Mouse (Mus musculus) liver (tissue): ENCODE measurements around the gene Fat3.

Experiments used
- DNase-seq: peaks from one replicate; pipeline ENCODE4 v3.0.0-alpha.2; 2020; ENCODE audit warnings: mixed read lengths

The Fat3 gene

DNA sequence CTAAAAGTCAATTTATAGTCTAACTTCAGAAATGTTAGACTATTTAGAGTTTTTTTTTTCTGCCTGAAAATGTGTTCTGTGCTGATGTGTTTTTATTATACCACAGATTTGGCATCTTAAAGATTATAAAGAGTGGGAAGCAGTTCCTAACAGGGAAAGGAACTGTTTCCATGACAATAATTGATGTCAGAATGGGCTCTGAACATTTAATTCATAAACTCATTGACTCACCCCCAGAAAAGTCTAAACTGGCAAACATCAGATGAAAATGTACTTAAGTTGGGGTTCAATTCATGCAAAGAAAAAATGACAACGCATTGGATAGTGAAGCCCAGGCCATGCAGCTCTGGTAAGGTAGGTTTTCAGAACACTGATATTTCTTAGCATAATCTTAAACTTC, 193.3 kb downstream of the Fat3 start:
- no peak for DNase-seq

DNA sequence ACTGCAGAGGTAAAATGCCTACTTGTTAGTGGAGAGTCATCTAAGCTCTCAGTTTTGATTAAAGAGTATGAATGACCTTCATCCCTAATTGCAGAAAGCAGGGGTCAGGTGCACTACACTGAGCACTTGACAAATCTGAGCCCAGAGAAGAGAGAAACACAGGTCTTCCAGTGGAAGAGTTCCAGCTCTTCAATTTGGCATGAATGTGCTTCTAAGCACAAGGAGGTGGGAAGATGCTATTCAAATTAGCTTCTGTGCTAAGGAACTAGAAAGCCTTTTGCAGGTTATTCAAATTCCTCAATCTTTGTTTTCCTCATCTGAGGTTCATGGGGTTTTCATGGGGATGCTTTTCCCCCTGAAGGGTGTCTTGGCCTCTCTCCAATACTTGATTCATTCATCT, 194.9 kb downstream of the Fat3 start:
- DNase-seq: no peak

DNA sequence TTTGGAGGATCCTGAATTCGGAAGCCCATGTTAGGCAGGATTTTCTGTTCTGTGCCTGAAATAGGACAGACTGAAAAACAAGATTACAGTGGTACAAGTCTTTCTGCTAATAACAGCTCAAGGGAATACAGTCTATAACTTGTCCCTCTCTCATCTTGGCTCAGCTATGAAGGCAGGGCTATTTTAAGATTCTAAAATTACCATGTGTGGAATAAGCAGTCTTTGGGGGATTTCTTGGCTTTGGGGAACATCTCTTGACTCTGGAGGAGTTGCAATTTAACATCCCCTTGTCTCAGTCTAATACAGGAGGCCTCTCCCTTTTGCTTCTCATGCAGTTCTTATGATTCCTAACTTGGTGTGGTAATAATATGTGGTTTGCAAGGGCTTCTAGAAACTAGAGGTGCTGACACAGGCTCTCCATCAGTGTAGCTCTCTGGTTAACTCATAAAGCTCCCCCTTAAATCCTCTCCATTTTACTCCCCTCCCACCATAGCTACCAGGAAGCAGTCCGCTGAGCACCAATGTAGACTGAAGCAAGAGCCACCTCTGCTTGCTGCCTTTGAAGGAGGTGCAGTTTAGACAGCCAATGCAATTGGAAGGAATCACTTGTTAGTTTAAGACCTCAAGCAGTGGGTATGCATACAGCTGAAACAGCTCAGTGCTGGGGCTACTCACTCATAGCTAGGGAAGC, 195.5 kb downstream of the Fat3 start:
- no peak for DNase-seq

DNA sequence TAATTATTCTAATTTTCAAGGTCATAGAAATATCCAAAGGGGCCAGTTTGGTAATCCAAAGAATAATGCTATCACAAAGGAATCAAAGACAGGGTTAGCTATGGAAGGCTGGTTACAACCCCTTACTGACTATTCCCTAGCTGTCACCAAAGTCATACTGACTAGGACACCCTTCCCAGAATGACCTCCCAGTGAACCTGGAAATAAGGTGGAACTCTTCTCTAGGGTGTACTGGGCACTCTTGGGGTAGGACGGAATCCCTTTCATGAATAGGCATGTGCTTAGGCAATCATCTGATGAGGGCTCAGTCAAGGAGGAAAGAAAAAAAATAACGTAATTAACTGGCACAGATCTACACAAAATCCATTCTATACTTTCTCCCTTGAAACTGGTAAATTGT, 196.1 kb downstream of the Fat3 start:
- no peak for DNase-seq

DNA sequence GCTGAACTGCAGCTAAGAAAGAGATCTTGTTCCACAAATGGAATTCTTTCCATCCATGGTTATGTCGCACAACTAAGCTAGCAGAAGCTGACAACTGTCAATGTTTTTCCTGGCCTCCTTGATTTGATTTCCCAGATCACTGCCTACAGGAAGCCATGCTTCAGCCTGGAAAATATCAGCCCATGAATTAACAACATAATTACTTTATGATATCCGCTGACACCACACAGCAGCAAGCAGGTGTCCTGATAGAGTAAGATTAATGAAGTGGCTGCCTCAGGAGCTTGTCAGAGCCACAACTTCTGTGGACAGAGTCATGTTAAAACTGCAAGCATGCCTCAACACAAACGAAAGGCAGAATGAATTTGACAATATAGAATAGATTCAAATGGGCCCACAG, 198.6 kb downstream of the Fat3 start:
- DNase-seq: no peak

DNA sequence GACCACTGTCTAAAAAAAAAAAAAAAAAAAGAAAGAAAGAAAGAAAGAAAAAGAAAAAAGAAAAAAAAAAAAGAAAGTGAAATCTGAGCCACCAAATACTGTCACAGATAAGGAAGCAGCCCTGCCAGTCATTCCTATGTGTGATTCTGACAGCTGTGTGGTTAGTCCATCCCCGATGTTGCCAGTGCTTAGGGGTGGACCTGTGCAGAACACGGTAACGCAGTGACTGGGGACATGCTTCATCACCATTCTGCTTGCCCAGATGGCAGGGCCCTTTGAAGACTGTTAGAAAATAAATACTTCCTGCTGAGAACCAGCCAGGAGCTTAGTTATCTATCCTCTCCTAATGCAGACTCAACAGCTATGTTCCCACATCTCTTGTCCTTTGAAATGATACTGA, 203.2 kb downstream of the Fat3 start:
- no peak for DNase-seq

DNA sequence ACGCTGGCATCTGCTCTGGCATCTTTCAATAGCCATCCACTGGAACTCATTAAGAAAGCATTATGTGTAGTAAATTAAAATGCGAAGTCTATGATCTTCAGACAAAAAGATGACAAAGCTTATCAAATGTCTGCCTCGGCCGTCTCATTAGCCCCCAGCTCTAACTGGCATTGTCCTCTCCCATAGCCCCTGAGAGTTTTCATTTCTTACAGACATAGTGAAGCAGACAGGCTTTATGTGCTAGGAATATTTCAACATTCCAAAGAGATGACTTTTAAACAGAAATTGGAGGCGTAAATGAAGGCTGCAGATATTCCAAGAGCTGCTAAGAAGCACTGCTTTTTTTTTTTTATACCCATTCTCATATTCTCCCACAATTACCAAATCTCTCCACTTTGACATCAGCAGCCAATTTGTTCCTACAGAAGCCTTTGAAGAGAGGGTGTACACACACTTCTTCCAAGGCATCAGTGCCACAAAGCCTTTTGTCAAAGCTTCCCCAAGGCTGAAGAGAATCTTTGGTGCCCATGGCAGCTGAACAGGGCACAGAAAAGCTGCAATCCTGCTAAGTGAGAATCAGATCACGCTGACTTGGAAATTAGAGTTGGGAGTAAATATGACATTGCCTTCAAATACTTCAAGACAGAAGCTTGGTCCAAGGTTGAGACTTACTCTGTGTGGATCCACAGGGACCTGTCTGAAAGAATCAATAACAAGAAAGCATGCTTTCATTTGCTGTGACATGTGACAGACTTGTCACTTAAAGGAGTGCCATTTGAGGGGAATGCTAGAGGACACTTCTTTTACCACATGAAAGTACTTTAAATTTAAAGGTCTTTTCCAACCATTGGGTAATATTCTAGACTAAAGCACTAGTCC, 206.9 kb downstream of the Fat3 start:
- no peak for DNase-seq

DNA sequence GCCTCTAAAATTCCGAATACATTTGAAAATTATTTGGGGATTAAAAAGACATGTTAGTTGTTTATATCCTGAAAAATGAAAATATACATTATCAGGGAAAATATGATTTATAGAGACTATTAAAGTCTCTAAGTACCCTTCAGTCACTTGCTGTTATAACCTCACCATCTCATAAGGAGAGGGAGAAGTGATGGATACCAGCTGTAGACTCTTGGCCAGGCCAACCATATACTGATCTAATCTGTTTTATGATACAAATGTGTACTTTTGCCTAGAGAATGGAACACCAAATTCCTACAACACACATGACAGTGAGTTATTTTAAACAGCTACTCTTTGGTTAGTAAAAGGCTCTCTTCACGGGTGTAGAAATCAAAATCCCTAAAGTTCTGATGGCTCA, 208.6 kb downstream of the Fat3 start:
- DNase-seq: no peak

DNA sequence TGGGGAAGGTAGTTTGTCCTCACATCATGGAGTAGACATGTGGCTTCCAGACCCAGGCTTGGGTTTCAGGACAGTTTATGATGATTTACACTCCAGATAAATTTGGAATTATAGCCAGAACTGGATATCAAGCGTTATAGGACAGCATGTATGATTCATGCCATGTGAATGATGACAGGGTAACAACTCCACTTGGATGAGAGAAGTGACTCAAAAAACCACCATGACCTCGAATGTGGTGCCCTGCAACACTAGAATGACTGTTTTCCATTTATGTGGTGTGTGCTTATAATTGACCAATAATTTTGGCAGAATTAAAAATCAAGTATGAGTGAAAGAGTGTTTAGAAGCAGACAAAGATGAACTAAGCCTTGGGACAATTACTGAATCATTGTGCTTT, 210.2 kb downstream of the Fat3 start:
- DNase-seq: no peak

DNA sequence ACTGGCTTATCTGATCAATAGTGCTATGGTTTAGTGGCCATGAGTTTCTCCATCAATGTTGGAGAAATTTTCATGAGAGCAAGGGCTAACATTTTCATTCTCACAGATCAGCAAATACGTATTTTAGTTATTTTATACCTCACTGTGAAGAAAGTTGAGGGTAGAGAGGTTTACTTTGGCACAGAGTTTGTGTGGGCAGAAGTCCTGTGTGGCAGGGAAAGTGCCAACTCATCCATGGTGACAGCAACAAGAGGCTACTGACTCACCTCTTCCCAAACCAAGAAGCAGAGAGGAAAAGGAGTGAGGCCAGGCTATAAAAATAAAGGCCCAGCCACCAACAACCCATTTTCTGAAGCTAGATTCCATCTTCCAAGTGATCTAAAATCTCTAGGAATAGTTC, 218.1 kb downstream of the Fat3 start:
- DNase-seq: no peak

DNA sequence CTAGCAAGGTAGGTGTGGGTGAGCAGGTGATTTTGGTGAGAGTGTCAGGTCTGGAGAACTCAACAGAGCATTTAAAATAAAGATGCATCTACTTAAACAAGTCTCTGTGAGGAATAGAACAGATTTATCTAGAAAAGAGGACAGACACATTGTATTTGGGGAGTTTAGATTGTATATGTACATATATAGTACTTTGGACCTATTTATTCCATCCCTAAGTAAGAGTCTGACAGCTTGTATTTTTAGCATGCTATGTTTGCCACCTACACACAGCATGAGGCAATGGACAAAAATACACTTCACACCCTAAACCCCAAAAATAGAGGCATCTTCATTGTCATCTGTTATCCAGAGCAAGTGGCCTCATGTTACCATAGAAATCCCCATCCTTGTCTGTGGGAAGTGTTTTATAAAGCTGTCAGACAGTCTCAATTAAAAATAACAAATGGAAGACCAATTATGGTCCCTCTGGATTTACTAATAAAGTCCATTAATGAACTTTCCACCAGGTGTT, 218.7 kb downstream of the Fat3 start:
- no peak for DNase-seq

DNA sequence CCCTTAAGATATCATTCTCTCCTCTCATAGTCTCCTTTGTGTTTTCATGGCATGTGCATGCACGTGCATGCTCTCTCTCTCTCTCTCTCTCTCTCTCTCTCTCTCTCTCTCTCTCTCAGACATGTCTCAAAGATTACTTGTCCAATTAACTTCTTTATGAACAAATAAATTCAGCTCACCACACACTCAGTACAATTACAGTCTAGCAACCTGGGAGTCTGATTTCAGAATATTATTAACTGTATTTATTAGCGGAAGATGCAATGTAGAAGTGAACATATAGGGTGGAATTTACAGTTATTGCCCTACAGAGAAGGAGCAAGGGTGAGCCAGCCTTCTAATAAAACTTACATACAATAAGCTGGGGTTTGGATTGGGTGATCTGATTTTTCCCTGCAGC, 225.5 kb downstream of the Fat3 start:
- DNase-seq: no peak

DNA sequence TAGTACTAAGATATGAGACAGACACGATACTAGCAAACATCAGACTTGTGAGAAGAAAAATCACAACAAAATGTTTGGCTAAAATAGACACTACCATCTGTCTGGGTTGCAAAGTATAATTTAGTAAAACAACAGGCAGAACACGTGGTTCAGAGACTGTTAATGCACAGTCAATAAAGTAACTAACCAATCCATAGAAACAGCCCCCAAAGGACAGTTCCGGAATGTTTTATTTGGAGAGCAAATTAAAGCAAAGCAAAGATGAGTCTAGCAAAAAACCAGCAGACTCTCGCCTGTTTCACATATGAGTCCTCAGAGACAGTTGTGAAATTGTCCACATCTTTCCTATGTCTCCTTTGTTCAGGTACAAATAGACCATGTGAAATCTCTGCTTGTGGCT, 227.0 kb downstream of the Fat3 start:
- no peak for DNase-seq

DNA sequence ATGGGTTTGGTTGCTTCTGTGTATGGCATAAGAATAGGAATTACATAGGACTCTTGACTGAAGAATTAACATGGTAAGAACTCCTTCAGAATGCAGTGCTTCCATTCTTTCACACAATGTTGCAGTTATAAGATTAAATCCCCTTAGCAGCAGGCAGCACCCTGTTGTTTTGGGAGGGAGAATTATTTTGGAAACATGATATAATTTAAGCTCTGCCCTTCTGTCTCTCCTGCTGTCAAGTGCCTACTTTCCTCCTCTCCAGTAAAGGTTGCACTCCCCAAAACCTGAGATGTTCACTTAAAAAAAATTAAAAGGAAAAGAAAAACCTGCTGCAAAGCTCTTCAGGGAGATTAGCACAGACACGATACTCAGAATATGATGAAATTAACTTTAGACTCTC, 228.3 kb downstream of the Fat3 start:
- DNase-seq: no peak

DNA sequence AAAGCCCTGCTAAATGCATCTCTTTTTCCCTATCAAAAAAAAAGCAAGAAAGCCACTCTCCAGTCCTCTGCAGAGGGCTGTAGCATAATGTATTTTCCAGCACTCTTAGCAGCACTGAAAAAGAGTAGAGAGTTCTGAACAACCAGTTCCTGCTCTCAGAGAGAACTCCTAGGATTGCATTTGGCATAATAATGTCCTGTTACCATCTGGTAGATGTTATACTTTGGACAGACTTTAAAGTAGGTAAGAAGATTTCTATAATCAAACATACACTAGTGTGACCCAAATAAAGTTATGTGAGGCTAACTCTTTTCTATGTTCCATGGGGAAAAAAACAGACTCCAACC, 230.3 kb downstream of the Fat3 start:
- no peak for DNase-seq

DNA sequence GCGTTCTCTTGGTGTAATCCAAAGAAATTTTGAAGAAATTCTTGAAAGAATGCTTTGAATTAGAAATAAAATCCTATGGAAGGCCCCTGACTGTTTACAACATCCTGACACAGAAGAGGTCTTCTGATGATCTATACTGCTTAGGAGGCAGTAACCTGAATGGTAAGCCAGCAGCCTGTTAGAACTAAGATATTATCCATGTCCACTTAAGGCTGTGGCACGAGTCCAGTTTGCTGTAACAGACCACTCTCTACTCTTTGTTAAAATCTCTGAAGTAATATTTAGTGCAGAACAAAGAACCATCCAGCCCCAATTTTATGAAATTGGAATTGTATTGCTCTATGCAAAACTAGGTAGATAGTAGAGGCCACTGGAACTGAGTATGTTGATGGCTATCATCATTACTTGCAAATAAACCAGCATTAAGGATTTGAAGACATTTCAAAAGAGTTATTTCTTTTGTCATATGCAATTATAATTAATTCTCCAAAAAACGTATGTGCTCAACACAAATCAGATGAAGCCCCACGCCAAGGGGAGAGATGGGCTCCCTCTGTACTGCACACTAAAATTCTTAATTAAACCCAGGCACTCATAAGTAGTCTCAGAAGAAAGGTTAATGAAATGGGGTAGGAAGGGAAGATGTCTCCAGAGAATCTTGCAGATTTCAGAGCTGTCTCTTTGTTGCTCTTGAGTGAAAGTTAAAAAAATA, 230.9 kb downstream of the Fat3 start:
- no peak for DNase-seq

DNA sequence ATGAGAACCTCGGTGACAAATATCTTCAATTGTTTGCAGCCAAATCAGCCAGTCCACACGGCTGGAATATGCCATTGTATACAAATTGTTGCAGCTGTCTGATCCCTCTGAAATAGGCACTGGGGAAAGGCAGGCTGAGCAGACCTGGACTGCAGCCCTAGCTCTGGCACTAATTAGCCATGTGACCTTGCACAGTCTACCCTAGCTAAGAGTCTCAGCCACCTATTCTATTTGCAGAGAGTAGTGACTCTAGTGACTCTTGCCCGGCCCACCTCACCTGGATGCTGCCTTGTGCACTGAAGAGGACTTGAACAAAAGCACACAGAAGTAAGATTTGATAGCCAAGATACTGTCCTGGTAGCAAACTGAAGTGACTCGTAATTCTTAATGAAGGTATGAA, 235.6 kb downstream of the Fat3 start:
- DNase-seq: no peak

DNA sequence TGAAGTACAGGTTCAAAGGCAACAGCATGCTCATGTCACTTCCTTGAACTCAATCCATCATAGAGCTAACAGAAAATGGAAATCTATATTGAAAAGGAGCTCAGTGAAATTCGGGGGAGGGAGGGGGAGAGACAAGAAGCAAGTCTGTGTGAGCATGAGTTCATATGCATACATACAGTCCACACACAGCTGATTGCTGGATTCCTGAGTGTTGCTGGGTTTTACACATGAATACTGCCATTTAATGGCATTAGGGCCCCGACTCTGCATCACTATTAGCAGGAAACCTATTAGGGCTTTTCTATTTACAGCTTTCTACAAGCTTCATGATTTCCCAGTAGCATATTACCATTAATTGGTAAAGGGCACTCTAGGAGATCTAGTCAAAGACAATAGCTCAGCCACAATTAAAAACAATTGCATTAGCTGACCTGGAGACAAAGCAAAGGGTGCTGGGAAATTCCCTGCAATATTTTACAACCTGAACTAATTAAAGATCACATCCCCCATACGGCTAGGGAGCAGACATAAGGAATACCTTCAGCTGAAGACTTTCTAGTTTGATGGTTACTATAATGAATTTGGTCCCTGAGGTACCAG, 243.7 kb downstream of the Fat3 start:
- no peak for DNase-seq

DNA sequence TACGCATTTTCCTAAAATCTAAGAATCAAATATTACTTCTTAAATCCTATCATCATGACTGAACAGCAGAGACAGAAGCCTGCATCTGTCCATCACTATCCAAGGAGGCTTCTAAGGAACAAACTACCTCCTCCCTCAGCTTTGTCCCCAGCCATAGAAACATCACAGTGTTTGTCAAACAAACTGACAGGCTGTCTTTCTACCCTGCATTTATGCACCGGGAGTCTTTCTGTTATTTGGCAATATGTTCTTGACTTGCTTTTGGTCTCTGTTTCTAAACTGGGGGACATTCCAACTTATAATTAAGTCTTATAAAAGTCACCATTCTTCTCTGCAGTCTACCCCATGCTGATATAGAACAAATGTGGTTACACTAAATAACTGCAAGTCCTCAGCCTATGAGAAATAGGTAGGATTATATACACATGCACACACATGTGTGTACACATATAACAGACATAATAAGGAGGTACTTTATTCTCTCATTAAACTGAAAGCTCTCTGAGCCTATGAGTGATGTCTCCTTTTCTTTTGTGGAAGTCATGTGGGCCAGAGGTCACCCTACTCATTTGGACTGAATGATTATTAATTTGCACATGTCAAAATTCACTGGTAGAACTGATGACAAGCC, 244.4 kb downstream of the Fat3 start:
- DNase-seq: no peak

DNA sequence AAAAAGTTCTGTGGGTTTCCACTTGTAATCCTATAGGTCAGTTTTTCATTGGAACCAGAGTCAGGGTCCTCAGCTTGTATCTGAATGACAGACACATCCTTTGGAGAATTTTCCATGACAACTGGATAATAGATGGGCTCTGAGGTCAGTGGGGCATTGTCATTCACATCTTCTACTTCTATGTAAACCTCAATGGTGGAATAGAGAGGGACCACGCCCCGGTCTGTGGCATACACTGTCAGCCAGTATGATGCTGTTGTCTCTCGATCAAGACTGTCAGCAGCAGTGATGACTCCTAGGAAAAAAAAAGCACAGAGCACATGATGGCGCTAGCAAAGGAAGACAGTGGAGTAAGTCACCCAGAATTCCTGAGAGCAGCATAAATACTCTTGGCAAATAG, 254.3 kb downstream of the Fat3 start:
- no peak for DNase-seq

DNA sequence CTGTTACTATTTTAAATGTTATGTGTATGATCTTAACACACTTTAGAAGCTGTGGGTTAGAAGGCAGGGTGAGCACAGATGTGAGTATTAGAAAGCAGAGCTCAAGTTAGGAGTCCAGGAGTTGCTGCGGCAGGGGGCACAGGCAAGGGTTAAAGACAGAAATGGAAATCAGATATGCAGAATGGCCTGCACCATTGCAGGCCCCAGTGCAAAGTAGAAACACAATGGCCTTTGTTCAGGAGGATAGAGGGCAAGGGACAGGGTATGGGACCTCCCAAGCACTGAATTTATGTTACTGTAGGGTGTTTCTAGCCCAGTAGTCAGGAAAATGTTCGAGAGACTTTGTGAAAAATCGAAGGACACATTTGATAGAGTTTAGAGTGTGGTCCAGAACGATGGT, 269.5 kb downstream of the Fat3 start:
- no peak for DNase-seq

DNA sequence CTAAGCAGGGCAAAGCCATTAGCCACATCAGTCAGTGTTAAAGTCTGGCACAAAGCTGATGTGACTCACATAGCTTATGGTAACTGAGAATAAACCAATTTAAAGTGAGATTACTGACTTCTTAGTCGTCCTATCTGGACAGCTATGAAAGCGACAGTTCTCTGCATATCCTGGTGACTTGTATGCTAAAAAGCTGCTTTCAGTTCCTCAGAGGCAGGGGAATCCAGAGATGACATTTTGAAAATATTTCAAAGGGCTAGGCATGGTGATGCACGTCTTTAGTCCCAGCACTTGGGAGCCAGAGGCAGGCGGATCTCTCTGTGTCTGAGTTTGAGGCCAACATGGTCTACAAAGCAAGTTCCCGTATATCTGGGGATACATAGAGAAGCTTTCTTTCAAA, 272.2 kb downstream of the Fat3 start:
- no peak for DNase-seq

DNA sequence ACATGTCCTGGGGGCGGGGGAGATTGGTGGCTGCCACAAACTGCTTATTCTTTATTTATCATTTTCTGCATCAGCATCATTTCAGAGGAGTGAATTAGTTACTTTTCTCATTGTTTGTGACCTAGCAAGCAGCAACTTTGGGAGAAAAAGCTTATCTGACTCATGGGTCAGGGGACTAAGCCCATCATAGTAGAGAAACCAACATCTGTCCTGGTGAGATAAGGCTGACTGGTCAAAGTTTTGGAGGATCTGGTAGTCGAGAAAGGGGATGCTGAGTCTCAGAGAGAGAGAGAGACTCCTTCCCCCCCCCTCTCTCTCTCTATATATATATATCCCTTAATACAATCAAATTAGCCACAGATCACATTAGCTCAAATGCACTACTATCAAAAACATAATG, 273.7 kb downstream of the Fat3 start:
- no peak for DNase-seq
